Comparison of ENCODE assay signal across 8 mouse cellular contexts in genomic region chr8:91799681-91800522, GRCm38 (mm10). TPM values are rescaled to one million over a fixed set of nuclear protein-coding genes. Genes with fewer than 3 reads are reported as not detected.
A peak's percentile ranks its signal among the peaks of the same experiment; 100 is the strongest.
DNase-seq lines count a peak whose midpoint lies in the region; ATAC-seq and TF ChIP-seq lines count a peak whose summit lies in the region.

No protein-coding gene starts in this region.

- H3K4me3 ChIP-seq in ES-Bruce4 (ENCODE audit: low read depth, low read length): peak overlapping the region; percentile 81
- H3K4me3 ChIP-seq in heart, embryonic 12.5 days: peak overlapping the region; percentile 74
- peak overlapping the region; percentile 85 for H3K4me3 ChIP-seq in midbrain, embryonic 13.5 days (replicated peaks)

- no peak for TF ChIP-seq EP300 in ES-Bruce4 (IDR thresholded peaks at IDR 0.05; ENCODE audit: insufficient read depth, low read depth, low read length)

- peak overlapping the region; percentile 73 for H3K9ac ChIP-seq in ES-Bruce4 (ENCODE audit: low read depth, poor library complexity, severe bottlenecking)
- H3K9ac ChIP-seq in heart, embryonic 12.5 days: peak overlapping the region; percentile 87
- H3K9ac ChIP-seq in midbrain, embryonic 13.5 days (replicated peaks): peak overlapping the region; percentile 98

- H3K36me3 ChIP-seq in ES-Bruce4 (ENCODE audit: control insufficient read depth, insufficient read depth, low read length, poor library complexity, severe bottlenecking): no peaks in the 10 kb centered on the region
- no peaks in the 10 kb centered on the region for H3K36me3 ChIP-seq in heart, embryonic 12.5 days
- H3K36me3 ChIP-seq in midbrain, embryonic 13.5 days: no peaks in the 10 kb centered on the region

- H3K9me3 ChIP-seq in ES-Bruce4 (replicated peaks; ENCODE audit: control insufficient read depth, insufficient read depth, low read length, poor library complexity, severe bottlenecking): no peaks in the 10 kb centered on the region
- H3K9me3 ChIP-seq in heart, embryonic 12.5 days (replicated peaks): no peaks in the 10 kb centered on the region
- no peaks in the 10 kb centered on the region for H3K9me3 ChIP-seq in midbrain, embryonic 13.5 days

- no peak for TF ChIP-seq POLR2A in ES-Bruce4 (IDR thresholded peaks at IDR 0.05; ENCODE audit: insufficient read depth, low read length)
- TF ChIP-seq POLR2A in brain, embryonic 14.5 days (IDR thresholded peaks at IDR 0.05; ENCODE audit: borderline replicate concordance, extremely low read depth, insufficient read depth, insufficient read length, poor library complexity, severe bottlenecking): no peak

- 1% methylated on average over 87 of the region's 89 CpGs for WGBS in heart, embryonic 12.5 days
- WGBS in midbrain, embryonic 13.5 days: under 1% methylated on average over 78 of the region's 89 CpGs

- no peak for ATAC-seq in heart, embryonic 12.5 days (ENCODE audit: insufficient number of reproducible peaks, low FRiP score)
- ATAC-seq in midbrain, embryonic 13.5 days: no peak
- no peak for ATAC-seq in erythroblast, adult 5-6 weeks (replicated peaks; ENCODE audit: low FRiP score, poor library complexity, severe bottlenecking)

- H3K27ac ChIP-seq in ES-Bruce4 (ENCODE audit: insufficient read depth, low read length): no peak overlapping the region
- H3K27ac ChIP-seq in heart, embryonic 12.5 days (ENCODE audit: poor library complexity, severe bottlenecking): peak overlapping the region; percentile 94
- H3K27ac ChIP-seq in midbrain, embryonic 13.5 days: peak overlapping the region; percentile 98

- no peaks in the 10 kb centered on the region for H3K4me1 ChIP-seq in ES-Bruce4 (ENCODE audit: control insufficient read depth, insufficient read depth, low read length)
- H3K4me1 ChIP-seq in heart, embryonic 12.5 days (replicated peaks): peaks cover 39% of the 10 kb centered on the region
- peaks cover 71% of the 10 kb centered on the region for H3K4me1 ChIP-seq in midbrain, embryonic 13.5 days (replicated peaks)

- peak; percentile 47 for DNase-seq in brain, embryonic 14.5 days (ENCODE audit: low read depth)
- DNase-seq in kidney, postnatal 14 days: peak; percentile 34
- no peak for DNase-seq in layer of hippocampus, adult 9-10 months (ENCODE audit: low spot score)
- DNase-seq in spleen, adult 18-20 months: no peak

- H3K27me3 ChIP-seq in ES-Bruce4 (ENCODE audit: control insufficient read depth, insufficient read depth, low read length, poor library complexity, severe bottlenecking): peaks cover 52% of the 10 kb centered on the region
- H3K27me3 ChIP-seq in heart, embryonic 12.5 days (replicated peaks): peaks cover 53% of the 10 kb centered on the region
- H3K27me3 ChIP-seq in midbrain, embryonic 13.5 days: peaks cover 31% of the 10 kb centered on the region

- H3K4me2 ChIP-seq in heart, embryonic 12.5 days: peak overlapping the region; percentile 80
- peak overlapping the region; percentile 77 for H3K4me2 ChIP-seq in midbrain, embryonic 13.5 days (replicated peaks)

- no peak for TF ChIP-seq CTCF in ES-Bruce4 (IDR thresholded peaks at IDR 0.05; ENCODE audit: low read depth, low read length)
- TF ChIP-seq CTCF in brain, embryonic 14.5 days (IDR thresholded peaks at IDR 0.05; ENCODE audit: borderline replicate concordance, extremely low read depth, insufficient read depth, insufficient read length): no peak

RNA-seq across cellular contexts. Expression of gene Irx3, which starts 2.0 kb away (rescaled TPM):
- polyA plus RNA-seq in ES-Bruce4 (2011; ENCODE audit: insufficient read depth, insufficient read length, low read depth, missing spikeins): 1.0 and 1.5 TPM in 2 replicates
- 17.4 and 33.7 TPM in 2 replicates for polyA plus RNA-seq in brain, embryonic 14.5 days (2012; rRNA removed)
- polyA plus RNA-seq in heart, embryonic 12.5 days (2016; fragmentation: Nextera tagmentation; extraction: Ambion mirVana): 19.0 and 21.7 TPM in 2 replicates
- polyA plus RNA-seq in midbrain, embryonic 13.5 days (2015; fragmentation: Nextera tagmentation; extraction: Ambion mirVana): 27.5 and 37.4 TPM in 2 replicates
- total RNA-seq in erythroblast, adult 5-6 weeks (2015; ENCODE audit: low replicate concordance): not detected in 2 replicates
- not detected in 2 replicates for total RNA-seq in erythroblast, adult 5-6 weeks (2017; ENCODE audit: low replicate concordance)

Comparison
In these comparisons a context has a peak if more than half of its experiments do, and no peak if none do; other contexts are left out.
1. DNase-seq: peak in brain, embryonic 14.5 days (single experiment) and kidney, postnatal 14 days (single experiment); none in layer of hippocampus, adult 9-10 months (single experiment) and spleen, adult 18-20 months (0 of 2).
2. Peak in every context shown above with its lines, with median percentiles within 50 percentile points of each other: H3K4me3 ChIP-seq and H3K9ac ChIP-seq.